Mouse (Mus musculus): ENCODE measurements around the gene Nectin3. TPM values are rescaled to one million over a fixed set of nuclear protein-coding genes. Genes with fewer than 3 reads are reported as not detected.
A peak's percentile ranks its signal among the peaks of the same experiment; 100 is the strongest.
"Not testable (repeated sequence)": the region's sequence is repeated elsewhere in the genome, so short reads cannot be mapped to it uniquely, and the experiment has no call there.

Nectin3 gene
- total RNA-seq, 2 experiments from 2014 or later: 77.6 to 92.8 TPM

DNA sequence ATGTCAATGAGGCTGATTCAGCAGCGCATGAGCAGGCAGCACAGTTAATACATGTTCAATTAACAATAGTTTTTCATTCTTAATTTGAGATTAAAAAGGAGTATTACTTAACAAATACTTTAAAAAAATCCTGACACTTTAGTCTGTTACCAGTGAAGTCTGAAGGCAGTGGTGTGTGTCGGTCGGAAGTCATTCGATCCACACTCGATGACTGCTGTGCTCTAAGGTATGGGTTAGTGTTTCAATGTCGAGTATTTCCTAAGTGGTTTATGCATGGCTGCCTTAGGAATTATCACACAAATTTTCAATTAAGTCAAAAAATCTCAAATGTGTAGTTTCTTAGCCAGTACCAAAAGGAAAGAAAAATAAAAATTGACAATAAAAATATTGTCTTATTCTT, 49.3 kb downstream of the Nectin3 start:
- DNase-seq: no peak

GRCm38 (mm10) chr16:46431317-46431716, 67.0 kb downstream of the Nectin3 start:
- intact Hi-C loops (cut with DNase I): no loop called here
- DNase-seq: no peak

More for the DNA sequence above, 49.3 kb downstream of the Nectin3 start:
- intact Hi-C loops (cut with DNase I): no loop called here

DNA sequence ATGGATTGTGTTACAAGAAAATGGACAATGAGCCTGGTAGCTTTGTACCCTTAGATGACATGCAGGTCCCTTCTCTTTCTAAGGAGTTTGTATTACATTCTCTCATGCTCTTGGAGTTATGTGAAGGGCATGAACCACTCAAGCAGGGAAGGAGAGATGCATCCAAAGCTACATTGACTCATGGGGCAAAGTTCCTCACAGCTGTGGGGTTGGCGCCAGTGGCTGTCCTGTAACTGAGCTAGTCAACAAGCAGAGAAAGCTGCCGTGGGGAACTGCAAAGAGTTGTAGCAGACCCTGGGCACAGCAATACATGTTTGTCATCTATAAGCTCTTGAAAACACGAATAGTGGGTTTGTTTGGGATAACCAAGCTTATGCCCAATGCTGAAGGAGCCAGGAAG, 82.1 kb downstream of the Nectin3 start:
- intact Hi-C loops (cut with DNase I): no loop called here
- DNase-seq: no peak

- intact Hi-C loops (cut with DNase I): no loop called here
- DNase-seq: no peak
These were observed 87.6 kb downstream of the Nectin3 start for GRCm38 (mm10) chr16:46410739-46411057.

- intact Hi-C loops (cut with DNase I): no loop called here
- no peak for DNase-seq
These were observed 88.1 kb downstream of the Nectin3 start for GRCm38 (mm10) chr16:46410053-46410738.

GRCm38 (mm10) chr16:46407997-46408396, 90.3 kb downstream of the Nectin3 start:
- intact Hi-C loops (cut with DNase I): no loop called here
- no peak for DNase-seq

GRCm38 (mm10) chr16:46406844-46407639, 91.3 kb downstream of the Nectin3 start:
- DNase-seq: no peak
- intact Hi-C loops (cut with DNase I): no loop called here

DNA sequence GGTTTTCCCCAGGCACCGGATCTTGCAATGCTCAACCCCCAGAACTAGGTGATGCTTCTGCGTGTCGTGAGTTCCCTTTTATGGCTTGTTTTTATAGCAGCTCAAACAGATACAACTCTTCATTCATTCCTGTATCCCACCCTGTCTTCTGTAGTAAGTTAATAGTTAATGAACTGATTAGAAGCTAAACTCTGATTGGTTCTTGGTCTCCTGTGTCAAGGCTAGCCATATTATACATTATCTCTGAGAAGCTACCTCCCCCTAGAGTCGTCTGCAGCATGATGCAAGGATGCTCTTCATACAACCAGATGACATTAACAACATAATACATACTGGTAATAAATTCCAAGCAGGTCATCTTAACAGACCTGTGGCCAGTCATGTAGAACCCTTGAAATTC, 100.4 kb downstream of the Nectin3 start:
- intact Hi-C loops (cut with DNase I): no loop called here

GRCm38 (mm10) chr16:46389415-46390033, 108.8 kb downstream of the Nectin3 start:
- DNase-seq: no peak
- intact Hi-C loops (cut with DNase I): no loop called here

More for the DNA sequence above, 100.4 kb downstream of the Nectin3 start:
- DNase-seq: no peak

DNA sequence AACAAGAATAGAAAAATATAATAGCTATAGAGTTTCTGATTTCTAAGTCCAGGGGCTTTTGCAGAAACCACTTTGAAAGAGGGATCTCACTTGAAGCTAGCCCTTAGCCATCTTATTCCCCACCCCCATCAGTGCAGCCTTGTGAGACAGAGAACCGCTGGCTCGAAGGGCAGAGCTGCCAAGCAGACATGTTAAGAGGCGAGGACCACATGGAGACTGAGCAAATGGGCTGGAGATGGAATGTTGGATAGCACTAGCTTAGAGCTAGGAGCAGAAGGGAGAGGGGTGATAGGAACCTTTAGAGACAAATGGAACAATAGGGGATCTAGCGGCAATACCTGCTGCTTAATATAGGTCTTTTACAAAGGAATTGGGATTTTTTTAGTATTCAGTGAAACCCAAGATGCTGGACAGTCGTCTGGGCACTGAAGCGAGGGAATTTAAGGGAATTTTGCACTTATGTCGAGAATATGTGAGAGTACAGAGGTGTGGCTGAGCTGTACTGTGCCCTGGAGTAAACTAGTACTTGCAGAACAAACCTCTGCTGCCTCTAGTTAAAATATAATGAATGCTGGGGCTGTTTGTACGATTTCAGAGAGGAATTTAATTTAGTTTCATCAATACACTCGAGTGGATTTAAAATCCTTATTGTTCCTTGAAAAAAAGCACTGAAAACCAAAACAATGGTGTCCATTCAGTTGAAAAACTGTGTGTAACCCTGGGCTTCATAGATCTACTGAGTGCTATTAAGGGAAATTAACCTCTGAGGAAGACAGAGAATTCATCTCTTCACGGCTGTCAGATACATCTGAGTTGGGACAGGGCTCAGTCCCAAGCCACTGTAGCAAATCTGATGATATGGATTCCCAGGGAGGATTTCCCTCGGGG, 109.6 kb downstream of the Nectin3 start:
- no peak for DNase-seq
- intact Hi-C loops (cut with DNase I): no loop called here

DNA sequence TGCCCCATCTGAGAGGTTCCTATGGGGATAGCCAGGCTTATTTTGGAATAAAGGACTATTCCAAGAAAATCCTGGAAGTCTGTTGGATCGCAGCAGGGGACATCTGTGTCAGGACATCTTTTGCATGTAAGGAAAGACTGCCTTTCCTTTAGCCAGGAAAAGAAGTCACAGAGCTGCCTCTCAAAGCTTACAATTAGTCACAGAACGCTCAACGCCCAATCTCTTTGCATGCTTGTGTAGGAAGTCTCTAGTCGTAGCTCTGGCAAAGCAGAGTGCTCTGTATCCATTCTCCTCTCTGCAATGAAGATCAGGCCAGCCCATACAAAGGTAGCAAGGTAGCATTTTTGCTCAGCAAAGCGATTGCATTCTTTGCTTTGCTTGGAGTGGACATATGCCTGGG, 114.0 kb downstream of the Nectin3 start:
- intact Hi-C loops (cut with DNase I): no loop called here
- no peak for DNase-seq

DNA sequence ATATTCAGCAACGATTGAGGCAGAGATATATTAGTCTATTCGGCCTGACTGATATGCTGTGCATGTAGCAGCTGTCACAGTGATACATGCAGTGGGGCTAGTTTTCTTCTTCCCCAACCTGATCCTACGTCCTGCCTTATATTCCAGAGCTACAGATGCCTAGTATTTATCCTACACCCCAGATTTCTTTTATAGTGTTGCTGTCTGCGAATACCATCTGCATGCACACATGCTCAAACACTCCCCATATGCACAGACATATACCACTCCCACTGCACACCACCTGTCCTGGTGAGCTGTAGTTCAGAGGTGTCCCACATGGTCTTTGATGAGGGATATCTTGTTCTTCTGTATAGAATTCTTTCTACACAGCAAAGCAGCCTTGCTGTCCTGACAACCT, 115.0 kb downstream of the Nectin3 start:
- no peak for DNase-seq

DNA sequence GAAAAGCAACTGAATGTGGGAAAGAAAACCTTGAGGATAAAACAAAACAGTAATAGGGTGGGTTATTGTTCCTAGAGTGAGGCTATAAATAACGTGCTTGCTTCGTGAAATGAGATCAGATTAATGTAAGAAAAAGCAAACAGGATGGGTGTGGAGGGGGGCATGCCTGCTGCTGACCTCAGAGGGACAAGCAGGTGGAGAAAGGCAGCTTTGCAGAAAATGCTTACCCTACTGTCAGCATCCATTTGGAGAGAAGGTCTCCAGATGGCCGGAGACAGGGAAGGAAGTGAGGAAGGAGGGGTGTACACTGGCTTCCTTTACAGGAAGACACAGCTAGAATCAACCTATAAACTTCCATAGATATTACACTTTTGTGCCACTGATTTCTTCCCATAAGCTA, 121.8 kb downstream of the Nectin3 start:
- DNase-seq: no peak
- intact Hi-C loops (cut with DNase I): no loop called here

More for the DNA sequence above, 115.0 kb downstream of the Nectin3 start:
- intact Hi-C loops (cut with DNase I): no loop called here

DNA sequence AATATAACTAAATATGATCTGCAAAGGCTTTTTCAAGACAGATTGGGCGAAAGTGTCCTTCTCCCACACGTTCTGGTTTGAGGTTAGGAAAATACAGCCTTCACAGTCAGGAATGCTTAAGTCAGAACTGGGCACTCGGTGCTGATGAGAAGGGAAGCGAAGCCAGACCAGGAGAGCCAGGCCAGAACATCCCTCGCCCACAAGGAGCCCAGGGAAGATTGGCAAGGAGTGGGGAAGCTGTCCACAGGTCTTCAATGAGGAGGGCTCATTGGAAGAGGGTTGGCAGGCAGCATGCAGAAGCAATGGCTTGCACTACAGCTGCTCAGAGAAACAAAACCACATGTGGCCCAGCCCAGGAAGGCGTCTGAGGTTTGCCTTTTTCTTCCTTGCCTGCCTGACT, 136.3 kb downstream of the Nectin3 start:
- DNase-seq: peak; percentile 35
- intact Hi-C loops (cut with DNase I): no loop called here

DNA sequence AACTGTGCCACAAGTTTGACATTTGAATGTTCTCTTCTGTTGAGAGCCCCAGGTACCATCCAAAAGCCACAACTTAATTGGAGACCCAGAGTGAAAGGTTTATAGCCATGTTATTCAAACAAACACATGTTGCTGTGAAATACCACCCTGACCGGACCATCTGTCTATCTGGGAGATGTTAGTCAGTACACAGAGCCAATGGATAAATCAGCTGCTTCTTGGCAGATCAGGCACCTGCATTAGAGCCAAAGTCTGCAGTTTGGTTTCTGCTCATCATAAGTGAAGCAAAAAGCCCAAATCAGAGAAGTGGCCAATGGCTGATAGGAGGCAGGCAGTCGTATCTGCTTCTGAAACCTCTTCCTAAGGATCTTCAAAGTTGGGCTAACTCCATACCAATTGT, 140.7 kb downstream of the Nectin3 start:
- peak; percentile 31 for DNase-seq
- intact Hi-C loops (cut with DNase I): not testable (repeated sequence)

GRCm38 (mm10) chr16:46356663-46357062, 141.7 kb downstream of the Nectin3 start:
- intact Hi-C loops (cut with DNase I): no loop called here
- no peak for DNase-seq

All from left cerebral cortex, postnatal 4 days (tissue).